Mouse (Mus musculus) liver, embryonic 16.5 days (tissue): ENCODE measurements around the gene Cdh18. TPM values are rescaled to one million over a fixed set of nuclear protein-coding genes. Genes with fewer than 3 reads are reported as not detected.

Experiments
- ATAC-seq: fragments of 200-750 bp; cut with Nextera tagmentation; 2 replicates; pipeline ENCODE4 v1.8.0; 2017; ENCODE audit warnings: low read depth, mild to moderate bottlenecking, moderate number of reproducible peaks, moderate library complexity
- H3K27ac ChIP-seq: fragments of 300-500 bp; sonication (generic); 2 replicates; pipeline ENCODE4 v1.5.1; 2014; ENCODE audit warnings: mild to moderate bottlenecking, low read length
- H3K27me3 ChIP-seq: fragments of 300-500 bp; sonication (generic); 2 replicates; pipeline ENCODE4 v1.6.1; 2014; ENCODE audit warnings: low read depth, low read length, mixed read lengths; ENCODE audit not compliant: control insufficient read depth, insufficient read depth
- H3K36me3 ChIP-seq: fragments of 300-500 bp; sonication (generic); 2 replicates; pipeline ENCODE4 v1.6.1; 2014; ENCODE audit warnings: mild to moderate bottlenecking; ENCODE audit not compliant: control insufficient read depth, insufficient read depth
- H3K4me1 ChIP-seq: fragments of 300-500 bp; sonication (generic); 2 replicates; pipeline ENCODE4 v1.6.1; 2014; ENCODE audit warnings: low read depth, low read length, mixed read lengths; ENCODE audit not compliant: control insufficient read depth
- H3K4me2 ChIP-seq: fragments of 300-500 bp; sonication (generic); 2 replicates; pipeline ENCODE4 v1.6.1; 2014; ENCODE audit warnings: low read depth, low read length, mixed read lengths
- H3K4me3 ChIP-seq: fragments of 300-500 bp; sonication (generic); 2 replicates; pipeline ENCODE4 v1.5.1; 2014; ENCODE audit warnings: low read depth, mild to moderate bottlenecking, low read length
- H3K9ac ChIP-seq: fragments of 300-500 bp; sonication (generic); 2 replicates; pipeline ENCODE4 v1.6.1; 2014; ENCODE audit warnings: low read depth, low read length
- H3K9me3 ChIP-seq: fragments of 300-500 bp; sonication (generic); replicated peaks from 2 replicates; pipeline ENCODE4 v1.6.1; 2016; ENCODE audit warnings: low read length; ENCODE audit not compliant: control insufficient read depth
- WGBS: fragments of 180-500 bp; shearing (Covaris S2); extraction: QIAGEN DNeasy Blood & Tissue Kit; methylation state at CpG from one replicate; pipeline ENCODE4 v1.1.7; 2014; ENCODE audit not compliant: insufficient replicate concordance; 5-methylcytosine and 5-hydroxymethylcytosine counted together
- polyA plus RNA-seq: library from polyadenylated mRNA; unstranded; fragments of >200 nt; fragmentation: Nextera tagmentation; extraction: Ambion mirVana; gene quantifications from 2 replicates; pipeline ENCODE4 v1.2.1, GENCODE M21; 2015

The Cdh18 gene
- polyA plus RNA-seq, 1 experiment from 2014 or later: 0.04 TPM

DNA sequence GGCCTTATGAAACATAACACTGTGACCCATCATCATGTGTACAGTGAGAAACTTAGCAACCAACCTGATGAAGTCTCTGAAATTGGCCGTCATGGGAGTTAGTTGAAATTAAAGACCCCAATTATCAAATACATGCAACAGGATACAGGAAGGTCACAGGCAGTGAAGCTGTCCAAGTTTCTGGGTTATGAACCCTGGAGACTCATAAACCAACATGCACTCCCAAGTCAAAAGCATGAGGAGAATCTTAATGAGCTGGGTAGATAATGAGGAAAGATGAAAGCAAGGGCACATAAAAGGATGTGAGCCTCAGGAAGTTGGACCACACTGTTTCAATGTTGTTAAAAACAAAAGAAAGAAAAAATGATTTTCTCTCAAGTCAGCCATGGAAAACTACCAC is 321.9 kb downstream of the Cdh18 start:
- Histone ChIP-seq H3K9me3 (no peaks in the 10 kb centered on the region), H3K27me3 (no peaks in the 10 kb centered on the region), H3K4me1 (no peaks in the 10 kb centered on the region), H3K36me3 (no peaks in the 10 kb centered on the region), H3K27ac (no peak overlapping the region), H3K4me2 (no peak overlapping the region), H3K9ac (no peak overlapping the region), H3K4me3 (no peak overlapping the region)
- WGBS: 52% methylated on average over 1 of the region's 1 CpGs
- ATAC-seq: no peak

DNA sequence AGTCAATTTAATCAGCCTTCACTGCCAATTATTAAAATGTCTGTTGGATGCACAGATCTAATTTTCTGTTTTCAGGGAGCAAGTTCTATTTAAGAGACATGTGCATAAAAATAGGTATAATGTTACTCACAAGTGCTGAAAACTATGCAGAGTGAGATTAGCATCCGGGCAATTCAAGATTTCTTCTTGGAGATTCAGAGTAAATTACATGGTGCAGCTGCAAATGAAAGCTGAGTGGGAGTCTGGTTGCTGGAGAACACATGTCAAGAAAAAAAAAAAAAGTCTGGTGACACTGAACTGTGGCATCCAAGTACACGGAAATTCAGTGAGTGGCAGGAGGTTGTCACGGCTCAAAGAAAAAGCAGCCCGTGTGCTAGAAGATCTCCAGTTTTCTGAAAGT is 348.9 kb downstream of the Cdh18 start:
- no peaks in the 10 kb centered on the region for H3K9me3 ChIP-seq
- no peak overlapping the region for H3K4me3 ChIP-seq
- H3K27ac ChIP-seq: no peak overlapping the region
- no peaks in the 10 kb centered on the region for H3K4me1 ChIP-seq
- no peak for ATAC-seq
- H3K36me3 ChIP-seq: no peaks in the 10 kb centered on the region
- no peak overlapping the region for H3K9ac ChIP-seq
- H3K27me3 ChIP-seq: no peaks in the 10 kb centered on the region
- 54% methylated on average over 4 of the region's 4 CpGs for WGBS
- H3K4me2 ChIP-seq: no peak overlapping the region

DNA sequence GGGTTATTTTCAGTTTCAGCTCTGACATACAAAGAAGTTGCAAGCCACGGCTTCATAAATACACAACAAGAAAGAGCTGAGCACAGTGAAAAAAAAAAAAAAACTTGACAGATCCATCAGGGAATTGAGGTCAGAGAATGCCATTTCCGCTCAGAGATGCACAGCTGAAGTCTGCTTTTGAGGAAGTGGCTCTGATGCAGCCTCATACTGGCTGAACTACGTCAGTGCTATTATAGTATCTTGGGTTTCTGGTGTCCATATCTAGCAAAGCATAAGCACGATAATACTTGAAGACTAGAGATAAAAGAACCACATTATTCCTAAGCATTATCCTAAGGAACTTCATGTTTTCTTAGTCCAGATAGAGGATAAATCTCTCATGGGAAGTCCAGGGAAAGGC is 349.4 kb downstream of the Cdh18 start:
- H3K4me3 ChIP-seq: no peak overlapping the region
- 39% methylated on average over 4 of the region's 4 CpGs for WGBS
- no peaks in the 10 kb centered on the region for H3K4me1 ChIP-seq
- H3K9ac ChIP-seq: no peak overlapping the region
- no peak overlapping the region for H3K4me2 ChIP-seq
- no peak for ATAC-seq
- H3K27ac ChIP-seq: no peak overlapping the region
- no peaks in the 10 kb centered on the region for H3K27me3 ChIP-seq
- no peaks in the 10 kb centered on the region for H3K36me3 ChIP-seq
- no peaks in the 10 kb centered on the region for H3K9me3 ChIP-seq

DNA sequence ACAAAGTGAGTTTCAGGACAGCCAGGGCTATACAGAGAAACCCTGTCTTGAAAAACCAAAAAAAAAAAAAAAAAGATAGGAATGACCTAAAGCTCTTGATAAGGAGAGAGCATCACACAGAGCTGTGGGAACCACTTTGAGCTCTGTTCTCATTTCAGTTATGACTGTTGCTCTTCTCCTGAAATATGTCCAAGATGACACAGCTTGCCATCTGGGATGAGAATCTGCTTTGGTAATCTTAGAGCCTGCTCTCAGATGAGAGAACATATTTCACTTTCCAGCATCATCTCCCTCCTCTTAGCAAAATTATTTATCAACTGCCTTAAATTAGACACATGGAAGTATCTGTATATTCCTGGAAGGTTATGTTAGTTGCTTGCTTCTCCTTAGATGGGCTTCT is 365.6 kb downstream of the Cdh18 start:
- Histone ChIP-seq H3K4me1 (no peaks in the 10 kb centered on the region), H3K9me3 (no peaks in the 10 kb centered on the region), H3K4me3 (no peak overlapping the region), H3K9ac (no peak overlapping the region), H3K27ac (no peak overlapping the region), H3K4me2 (no peak overlapping the region), H3K36me3 (no peaks in the 10 kb centered on the region), H3K27me3 (no peaks in the 10 kb centered on the region)
- ATAC-seq: no peak

DNA sequence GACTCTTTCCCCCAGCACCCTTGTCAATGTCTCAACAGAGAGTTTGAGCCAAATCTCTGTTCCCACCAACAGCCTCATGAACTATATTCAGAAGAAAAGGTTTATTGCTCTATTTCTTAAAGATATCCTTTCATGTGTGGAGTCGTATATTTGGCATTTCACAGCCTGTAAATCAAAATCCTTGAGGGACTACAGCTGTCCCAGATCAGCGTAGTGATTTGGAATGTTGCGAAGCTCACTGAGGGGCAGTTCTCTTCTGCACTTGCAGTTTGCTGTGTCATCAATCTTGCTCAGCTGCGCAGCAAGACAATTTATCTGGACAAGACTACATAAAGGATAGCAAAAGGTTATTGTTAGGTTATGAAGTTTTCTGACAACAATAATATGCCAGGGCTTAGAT is 385.5 kb downstream of the Cdh18 start:
- no peaks in the 10 kb centered on the region for H3K27me3 ChIP-seq
- no peak overlapping the region for H3K4me2 ChIP-seq
- 63% methylated on average over 4 of the region's 4 CpGs for WGBS
- H3K4me1 ChIP-seq: no peaks in the 10 kb centered on the region
- H3K9me3 ChIP-seq: no peaks in the 10 kb centered on the region
- no peak overlapping the region for H3K27ac ChIP-seq
- no peak overlapping the region for H3K9ac ChIP-seq
- no peak overlapping the region for H3K4me3 ChIP-seq
- no peak for ATAC-seq
- no peaks in the 10 kb centered on the region for H3K36me3 ChIP-seq

DNA sequence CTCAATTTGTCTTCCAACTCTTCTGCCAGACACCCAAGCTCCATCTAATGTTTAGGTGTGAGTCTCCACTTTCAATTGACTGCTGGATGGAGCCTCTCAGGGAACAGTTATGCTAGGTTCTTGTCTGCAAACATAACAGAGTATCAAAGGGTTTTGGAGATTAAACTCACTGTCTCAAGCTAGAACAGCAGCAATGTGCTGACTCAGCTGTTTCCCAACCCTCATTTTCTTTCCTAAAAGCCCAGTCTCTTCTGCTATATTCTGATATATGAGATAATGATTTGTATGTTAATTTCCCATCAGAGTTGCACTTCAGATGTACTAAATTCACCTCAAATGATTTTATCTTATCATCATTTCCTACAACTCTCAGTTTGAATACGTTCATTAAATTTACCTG is 398.4 kb downstream of the Cdh18 start:
- WGBS: 50% methylated on average over 1 of the region's 1 CpGs
- Histone ChIP-seq H3K4me1 (no peaks in the 10 kb centered on the region), H3K4me3 (no peak overlapping the region), H3K27me3 (no peaks in the 10 kb centered on the region), H3K9me3 (no peaks in the 10 kb centered on the region), H3K27ac (no peak overlapping the region), H3K9ac (no peak overlapping the region), H3K36me3 (no peaks in the 10 kb centered on the region), H3K4me2 (no peak overlapping the region)
- ATAC-seq: no peak

DNA sequence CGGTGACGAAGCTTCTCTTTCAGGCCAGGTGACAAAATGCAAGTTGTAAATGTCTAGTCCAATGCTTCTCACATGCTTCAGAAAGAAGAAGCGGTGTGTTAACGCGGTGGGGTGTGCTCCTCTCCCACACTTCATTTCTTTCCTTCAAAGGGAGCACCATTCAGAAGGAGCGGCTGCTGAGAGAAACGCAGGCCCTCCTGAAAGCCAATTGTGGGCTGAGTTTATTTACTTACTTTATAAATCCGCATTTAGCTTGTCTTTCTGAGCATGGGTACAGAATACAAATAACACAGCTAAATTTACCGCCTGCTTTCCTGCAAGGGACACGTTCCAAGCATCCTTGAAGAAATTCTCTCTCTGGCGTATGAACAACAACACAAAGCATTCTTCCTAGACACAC is 420.6 kb downstream of the Cdh18 start:
- no peak for ATAC-seq
- H3K9me3 ChIP-seq: no peaks in the 10 kb centered on the region
- H3K9ac ChIP-seq: no peak overlapping the region
- no peaks in the 10 kb centered on the region for H3K27me3 ChIP-seq
- no peak overlapping the region for H3K27ac ChIP-seq
- 69% methylated on average over 11 of the region's 11 CpGs for WGBS
- H3K4me1 ChIP-seq: no peaks in the 10 kb centered on the region
- no peaks in the 10 kb centered on the region for H3K36me3 ChIP-seq
- H3K4me3 ChIP-seq: no peak overlapping the region
- H3K4me2 ChIP-seq: no peak overlapping the region

DNA sequence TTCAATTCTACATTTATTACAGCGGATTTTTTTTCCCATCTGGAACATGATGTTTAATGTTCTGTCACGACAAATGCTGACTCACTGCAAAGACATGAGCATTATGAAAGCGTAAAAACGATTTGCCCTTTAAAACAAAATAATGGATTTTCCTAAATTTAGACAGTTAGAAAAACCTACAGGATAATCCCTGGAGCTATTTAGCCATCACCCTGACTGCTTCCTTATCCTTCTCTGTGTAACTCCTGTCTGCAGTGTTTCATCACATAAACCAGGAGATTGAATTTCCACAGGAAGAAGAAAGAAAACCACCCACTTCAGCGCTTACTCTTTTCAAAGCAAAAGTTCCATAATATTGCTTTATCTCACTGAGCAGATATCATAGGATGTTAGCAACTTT is 431.3 kb downstream of the Cdh18 start:
- no peaks in the 10 kb centered on the region for H3K36me3 ChIP-seq
- H3K27ac ChIP-seq: no peak overlapping the region
- no peak overlapping the region for H3K4me3 ChIP-seq
- 61% methylated on average over 5 of the region's 5 CpGs for WGBS
- no peak for ATAC-seq
- no peaks in the 10 kb centered on the region for H3K27me3 ChIP-seq
- no peak overlapping the region for H3K9ac ChIP-seq
- no peaks in the 10 kb centered on the region for H3K4me1 ChIP-seq
- no peak overlapping the region for H3K4me2 ChIP-seq
- H3K9me3 ChIP-seq: no peaks in the 10 kb centered on the region

DNA sequence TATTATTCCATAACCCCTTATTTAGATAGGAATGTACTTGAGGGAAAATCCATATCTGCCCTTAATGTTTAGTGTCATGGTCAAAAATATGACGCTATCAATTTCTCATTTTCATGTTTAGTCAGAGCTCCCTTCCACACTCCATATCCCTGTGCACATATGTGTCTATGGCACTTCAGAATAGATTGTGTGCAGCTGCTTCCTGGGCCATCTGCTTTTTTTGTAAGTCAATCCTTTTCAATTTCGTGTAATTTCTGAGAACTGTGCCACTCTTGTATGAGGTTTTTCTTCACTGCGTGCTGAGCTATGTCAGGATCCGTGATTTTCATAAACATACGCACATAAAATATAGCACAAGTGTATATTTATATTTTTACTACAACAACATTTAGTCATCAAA is 435.8 kb downstream of the Cdh18 start:
- no peak for ATAC-seq
- Histone ChIP-seq H3K27ac (no peak overlapping the region), H3K4me1 (no peaks in the 10 kb centered on the region), H3K36me3 (no peaks in the 10 kb centered on the region), H3K4me2 (no peak overlapping the region), H3K27me3 (no peaks in the 10 kb centered on the region), H3K9me3 (no peaks in the 10 kb centered on the region), H3K9ac (no peak overlapping the region), H3K4me3 (no peak overlapping the region)
- 63% methylated on average over 5 of the region's 5 CpGs for WGBS

DNA sequence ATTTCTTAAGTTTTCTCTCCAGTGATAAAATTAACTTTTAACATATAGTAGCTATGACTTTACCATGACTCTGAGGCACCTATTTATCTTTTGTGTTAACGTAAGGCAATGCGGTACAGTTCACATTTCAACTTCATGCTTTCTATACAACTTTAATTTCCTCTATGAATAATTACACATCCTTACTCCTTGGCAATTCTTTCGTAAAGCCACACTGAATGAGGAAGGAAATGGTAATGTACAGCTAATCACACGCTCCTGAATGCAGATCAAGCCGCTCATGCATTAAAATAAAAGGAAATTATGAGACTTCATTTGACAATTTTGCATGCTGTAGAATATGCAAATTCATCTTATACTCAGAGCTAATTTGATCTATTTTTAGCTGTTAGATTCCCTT is 467.9 kb downstream of the Cdh18 start:
- Histone ChIP-seq H3K4me1 (no peaks in the 10 kb centered on the region), H3K36me3 (no peaks in the 10 kb centered on the region), H3K9ac (no peak overlapping the region), H3K4me3 (no peak overlapping the region), H3K27ac (no peak overlapping the region), H3K27me3 (no peaks in the 10 kb centered on the region), H3K4me2 (no peak overlapping the region), H3K9me3 (no peaks in the 10 kb centered on the region)
- ATAC-seq: no peak
- 60% methylated on average over 5 of the region's 5 CpGs for WGBS
